Mouse (Mus musculus): ENCODE results near the gene Washc3. TPM values are rescaled to one million over a fixed set of nuclear protein-coding genes. Genes with fewer than 3 reads are reported as not detected.
A peak's percentile ranks its signal among the peaks of the same experiment; 100 is the strongest.

The Washc3 gene
- 40.7 and 54.5 TPM in 2 replicates for polyA plus RNA-seq (2014; fragmentation: Nextera tagmentation; extraction: Ambion mirVana)

- H3K27me3 ChIP-seq (replicated peaks; ENCODE audit: control insufficient read depth, insufficient read depth, low read length), result no peaks in the 10 kb centered on the region
- H3K9ac ChIP-seq (ENCODE audit: low read length), result peak within 1 kb of the TSS; percentile 78
- peak within 1 kb of the TSS; percentile 56; the same call in 1 of the 2 replicates for H3K27ac ChIP-seq (ENCODE audit: low read depth, low read length)
- H3K36me3 ChIP-seq (ENCODE audit: control insufficient read depth, insufficient read depth, low read length), result peaks cover 4% of the 10 kb centered on the region
- ATAC-seq (peak; percentile 100), DNase-seq (ENCODE audit: low spot score) (peak; percentile 97)
- peak within 1 kb of the TSS; percentile 47 for H3K4me3 ChIP-seq (ENCODE audit: low read depth, low read length)
- no peaks in the 10 kb centered on the region for H3K9me3 ChIP-seq (replicated peaks; ENCODE audit: control insufficient read depth, low read length)
- 2% methylated on average over 23 of the region's 23 CpGs for WGBS
- H3K4me2 ChIP-seq (ENCODE audit: low read length), result peak within 1 kb of the TSS; percentile 63
- H3K4me1 ChIP-seq (ENCODE audit: control insufficient read depth, insufficient read depth, low read length), result no peaks in the 10 kb centered on the region
Observed at GRCm38 (mm10) chr10:88200951-88201638, at the start of gene Washc3. TSS of gene Washc3 (plus strand) at chr10:88201093.

- Histone ChIP-seq H3K9me3 (replicated peaks; ENCODE audit: control insufficient read depth, low read length) (no peaks in the 10 kb centered on the region), H3K27ac (ENCODE audit: low read depth, low read length) (no peak overlapping the region), H3K36me3 (ENCODE audit: control insufficient read depth, insufficient read depth, low read length) (peaks cover 26% of the 10 kb centered on the region), H3K4me1 (ENCODE audit: control insufficient read depth, insufficient read depth, low read length) (peaks cover 4% of the 10 kb centered on the region), H3K9ac (ENCODE audit: low read length) (no peak overlapping the region), H3K27me3 (replicated peaks; ENCODE audit: control insufficient read depth, insufficient read depth, low read length) (no peaks in the 10 kb centered on the region), H3K4me3 (ENCODE audit: low read depth, low read length) (no peak overlapping the region), H3K4me2 (ENCODE audit: low read length) (no peak overlapping the region)
- WGBS, result 92% methylated on average over 6 of the region's 6 CpGs
- DNase-seq (ENCODE audit: low spot score) (no peak), ATAC-seq (no peak)
Observed at GRCm38 (mm10) chr10:88151658-88152057, 49.2 kb upstream of the Washc3 start.

GRCm38 (mm10) chr10:88162096-88162495 is 38.8 kb upstream of the Washc3 start:
- no peak overlapping the region for H3K4me2 ChIP-seq (ENCODE audit: low read length)
- WGBS, result 92% methylated on average over 2 of the region's 2 CpGs
- no peak overlapping the region for H3K9ac ChIP-seq (ENCODE audit: low read length)
- no peaks in the 10 kb centered on the region for H3K9me3 ChIP-seq (replicated peaks; ENCODE audit: control insufficient read depth, low read length)
- no peak overlapping the region for H3K4me3 ChIP-seq (ENCODE audit: low read depth, low read length)
- ATAC-seq (no peak), DNase-seq (ENCODE audit: low spot score) (no peak)
- no peaks in the 10 kb centered on the region for H3K4me1 ChIP-seq (ENCODE audit: control insufficient read depth, insufficient read depth, low read length)
- H3K27ac ChIP-seq (ENCODE audit: low read depth, low read length), result no peak overlapping the region
- no peaks in the 10 kb centered on the region for H3K27me3 ChIP-seq (replicated peaks; ENCODE audit: control insufficient read depth, insufficient read depth, low read length)
- H3K36me3 ChIP-seq (ENCODE audit: control insufficient read depth, insufficient read depth, low read length), result peaks cover 25% of the 10 kb centered on the region; the same call in 1 of the 2 replicates

GRCm38 (mm10) chr10:88162676-88163075 is 38.2 kb upstream of the Washc3 start:
- Histone ChIP-seq H3K9me3 (replicated peaks; ENCODE audit: control insufficient read depth, low read length) (no peaks in the 10 kb centered on the region), H3K4me2 (ENCODE audit: low read length) (no peak overlapping the region), H3K4me3 (ENCODE audit: low read depth, low read length) (no peak overlapping the region), H3K36me3 (ENCODE audit: control insufficient read depth, insufficient read depth, low read length) (peaks cover 23% of the 10 kb centered on the region; the same call in 1 of the 2 replicates), H3K27ac (ENCODE audit: low read depth, low read length) (no peak overlapping the region), H3K27me3 (replicated peaks; ENCODE audit: control insufficient read depth, insufficient read depth, low read length) (no peaks in the 10 kb centered on the region), H3K9ac (ENCODE audit: low read length) (no peak overlapping the region), H3K4me1 (ENCODE audit: control insufficient read depth, insufficient read depth, low read length) (no peaks in the 10 kb centered on the region)
- no peak for DNase-seq (ENCODE audit: low spot score)
- ATAC-seq, result no peak
- 92% methylated on average over 5 of the region's 5 CpGs for WGBS

GRCm38 (mm10) chr10:88166158-88166557 is 34.7 kb upstream of the Washc3 start:
- DNase-seq (ENCODE audit: low spot score) (no peak), ATAC-seq (no peak)
- Histone ChIP-seq H3K4me3 (ENCODE audit: low read depth, low read length) (no peak overlapping the region), H3K27ac (ENCODE audit: low read depth, low read length) (no peak overlapping the region), H3K9me3 (replicated peaks; ENCODE audit: control insufficient read depth, low read length) (no peaks in the 10 kb centered on the region), H3K4me2 (ENCODE audit: low read length) (no peak overlapping the region), H3K4me1 (ENCODE audit: control insufficient read depth, insufficient read depth, low read length) (no peaks in the 10 kb centered on the region), H3K9ac (ENCODE audit: low read length) (no peak overlapping the region), H3K27me3 (replicated peaks; ENCODE audit: control insufficient read depth, insufficient read depth, low read length) (no peaks in the 10 kb centered on the region), H3K36me3 (ENCODE audit: control insufficient read depth, insufficient read depth, low read length) (peaks cover 9% of the 10 kb centered on the region; the same call in 1 of the 2 replicates)
- WGBS, result 95% methylated on average over 3 of the region's 3 CpGs

- 79% methylated on average over 7 of the region's 7 CpGs for WGBS
- no peaks in the 10 kb centered on the region for H3K9me3 ChIP-seq (replicated peaks; ENCODE audit: control insufficient read depth, low read length)
- H3K36me3 ChIP-seq (ENCODE audit: control insufficient read depth, insufficient read depth, low read length), result 0 out of 2 replicates have a peak, but pooled peaks cover 5% of the 10 kb centered on the region
- ATAC-seq, result no peak
- no peak for DNase-seq (ENCODE audit: low spot score)
- H3K4me2 ChIP-seq (ENCODE audit: low read length), result no peak overlapping the region
- H3K27ac ChIP-seq (ENCODE audit: low read depth, low read length), result no peak overlapping the region
- H3K9ac ChIP-seq (ENCODE audit: low read length), result no peak overlapping the region
- H3K27me3 ChIP-seq (replicated peaks; ENCODE audit: control insufficient read depth, insufficient read depth, low read length), result no peaks in the 10 kb centered on the region
- H3K4me3 ChIP-seq (ENCODE audit: low read depth, low read length), result no peak overlapping the region
- no peaks in the 10 kb centered on the region for H3K4me1 ChIP-seq (ENCODE audit: control insufficient read depth, insufficient read depth, low read length)
Observed at GRCm38 (mm10) chr10:88167438-88168077, 33.3 kb upstream of the Washc3 start.

- peak overlapping the region; percentile 47; the same call in 1 of the 2 replicates for H3K4me3 ChIP-seq (ENCODE audit: low read depth, low read length)
Observed at GRCm38 (mm10) chr10:88200541-88200940, 352 bp upstream of the Washc3 start.

GRCm38 (mm10) chr10:88201650-88202049 is 757 bp downstream of the Washc3 start:
- no peak for ATAC-seq
- DNase-seq (ENCODE audit: low spot score), result no peak
- Histone ChIP-seq H3K4me1 (ENCODE audit: control insufficient read depth, insufficient read depth, low read length) (no peaks in the 10 kb centered on the region), H3K9ac (ENCODE audit: low read length) (peak overlapping the region; percentile 78), H3K9me3 (replicated peaks; ENCODE audit: control insufficient read depth, low read length) (no peaks in the 10 kb centered on the region), H3K27me3 (replicated peaks; ENCODE audit: control insufficient read depth, insufficient read depth, low read length) (no peaks in the 10 kb centered on the region), H3K27ac (ENCODE audit: low read depth, low read length) (no peak overlapping the region), H3K4me3 (ENCODE audit: low read depth, low read length) (peak overlapping the region; percentile 47), H3K36me3 (ENCODE audit: control insufficient read depth, insufficient read depth, low read length) (peaks cover 4% of the 10 kb centered on the region), H3K4me2 (ENCODE audit: low read length) (peak overlapping the region; percentile 63)
- 81% methylated on average over 13 of the region's 13 CpGs for WGBS

More at GRCm38 (mm10) chr10:88200541-88200940, 352 bp upstream of the Washc3 start:
- 18% methylated on average over 4 of the region's 4 CpGs for WGBS
- H3K4me1 ChIP-seq (ENCODE audit: control insufficient read depth, insufficient read depth, low read length), result no peaks in the 10 kb centered on the region
- ATAC-seq, result peak; percentile 56
- peaks cover 4% of the 10 kb centered on the region for H3K36me3 ChIP-seq (ENCODE audit: control insufficient read depth, insufficient read depth, low read length)
- H3K27ac ChIP-seq (ENCODE audit: low read depth, low read length), result no peak overlapping the region
- no peaks in the 10 kb centered on the region for H3K9me3 ChIP-seq (replicated peaks; ENCODE audit: control insufficient read depth, low read length)
- peak overlapping the region; percentile 63 for H3K4me2 ChIP-seq (ENCODE audit: low read length)
- DNase-seq (ENCODE audit: low spot score), result no peak
- H3K9ac ChIP-seq (ENCODE audit: low read length), result no peak overlapping the region; the same call in 1 of the 2 replicates
- H3K27me3 ChIP-seq (replicated peaks; ENCODE audit: control insufficient read depth, insufficient read depth, low read length), result no peaks in the 10 kb centered on the region

- WGBS, result 96% methylated on average over 8 of the region's 8 CpGs
- H3K4me3 ChIP-seq (ENCODE audit: low read depth, low read length), result no peak overlapping the region
- no peak overlapping the region for H3K27ac ChIP-seq (ENCODE audit: low read depth, low read length)
- no peak for DNase-seq (ENCODE audit: low spot score)
- no peak overlapping the region for H3K4me2 ChIP-seq (ENCODE audit: low read length)
- no peaks in the 10 kb centered on the region for H3K27me3 ChIP-seq (replicated peaks; ENCODE audit: control insufficient read depth, insufficient read depth, low read length)
- no peaks in the 10 kb centered on the region for H3K4me1 ChIP-seq (ENCODE audit: control insufficient read depth, insufficient read depth, low read length)
- no peak overlapping the region for H3K9ac ChIP-seq (ENCODE audit: low read length)
- ATAC-seq, result no peak
- H3K36me3 ChIP-seq (ENCODE audit: control insufficient read depth, insufficient read depth, low read length), result peaks cover 4% of the 10 kb centered on the region
- H3K9me3 ChIP-seq (replicated peaks; ENCODE audit: control insufficient read depth, low read length), result no peaks in the 10 kb centered on the region
Observed at GRCm38 (mm10) chr10:88202581-88202980, 1.7 kb downstream of the Washc3 start.

Data from forebrain, embryonic 14.5 days (tissue).